Mouse (Mus musculus): ENCODE measurements around the gene Gm10447. TPM values are rescaled to one million over a fixed set of nuclear protein-coding genes. Genes with fewer than 3 reads are reported as not detected.

The Gm10447 gene
- 0.06 and 0.07 TPM in 2 replicates for polyA plus RNA-seq (2015; fragmentation: Nextera tagmentation; extraction: Ambion mirVana)

GRCm38 (mm10) chr11:53456474-53457371 is at the start of gene Gm10447, which contains the start of gene Shroom1:
Gene Gm10447 (minus strand): TSS chr11:53457110.
Gene Shroom1 (plus strand): TSS chr11:53457205.
- ATAC-seq = peak; percentile 89
- 3% methylated on average over 42 of the region's 42 CpGs for WGBS
- no peaks in the 10 kb centered on the region for H3K4me1 ChIP-seq (ENCODE audit: control insufficient read depth, insufficient read depth, low read length)
- peak within 1 kb of the TSS; percentile 63 for H3K4me3 ChIP-seq (ENCODE audit: low read length)
- H3K9me3 ChIP-seq (ENCODE audit: control insufficient read depth, low read length) = no peaks in the 10 kb centered on the region
- H3K27ac ChIP-seq (ENCODE audit: low read length) = no peak within 1 kb of the TSS
- peak within 1 kb of the TSS; percentile 77 for H3K9ac ChIP-seq (ENCODE audit: low read depth, low read length)
- peaks cover 4% of the 10 kb centered on the region; the same call in 1 of the 2 replicates for H3K27me3 ChIP-seq (replicated peaks; ENCODE audit: control insufficient read depth, insufficient read depth, low read length)
- H3K4me2 ChIP-seq (ENCODE audit: low read depth, low read length) = peak within 1 kb of the TSS; percentile 91
- H3K36me3 ChIP-seq (ENCODE audit: control insufficient read depth, insufficient read depth, low read length) = no peaks in the 10 kb centered on the region

GRCm38 (mm10) chr11:53505026-53505663 is 48.2 kb upstream of the Gm10447 start:
- no peak for ATAC-seq

GRCm38 (mm10) chr11:53504376-53504775 is 47.5 kb upstream of the Gm10447 start:
- no peaks in the 10 kb centered on the region for H3K9me3 ChIP-seq (ENCODE audit: control insufficient read depth, low read length)
- H3K4me2 ChIP-seq (ENCODE audit: low read depth, low read length) = no peak overlapping the region
- no peak for ATAC-seq
- H3K36me3 ChIP-seq (ENCODE audit: control insufficient read depth, insufficient read depth, low read length) = no peaks in the 10 kb centered on the region
- no peak overlapping the region for H3K27ac ChIP-seq (ENCODE audit: low read length)
- no peak overlapping the region for H3K9ac ChIP-seq (ENCODE audit: low read depth, low read length)
- H3K27me3 ChIP-seq (replicated peaks; ENCODE audit: control insufficient read depth, insufficient read depth, low read length) = no peaks in the 10 kb centered on the region
- WGBS = 88% methylated on average over 8 of the region's 8 CpGs
- no peak overlapping the region for H3K4me3 ChIP-seq (ENCODE audit: low read length)
- H3K4me1 ChIP-seq (ENCODE audit: control insufficient read depth, insufficient read depth, low read length) = peaks cover 8% of the 10 kb centered on the region; the same call in 1 of the 2 replicates

More at GRCm38 (mm10) chr11:53505026-53505663, 48.2 kb upstream of the Gm10447 start:
- H3K36me3 ChIP-seq (ENCODE audit: control insufficient read depth, insufficient read depth, low read length) = no peaks in the 10 kb centered on the region
- H3K4me1 ChIP-seq (ENCODE audit: control insufficient read depth, insufficient read depth, low read length) = peaks cover 8% of the 10 kb centered on the region; the same call in 1 of the 2 replicates
- H3K9me3 ChIP-seq (ENCODE audit: control insufficient read depth, low read length) = no peaks in the 10 kb centered on the region
- no peak overlapping the region for H3K4me3 ChIP-seq (ENCODE audit: low read length)
- 76% methylated on average over 5 of the region's 5 CpGs for WGBS
- H3K27ac ChIP-seq (ENCODE audit: low read length) = no peak overlapping the region
- H3K27me3 ChIP-seq (replicated peaks; ENCODE audit: control insufficient read depth, insufficient read depth, low read length) = no peaks in the 10 kb centered on the region
- no peak overlapping the region for H3K9ac ChIP-seq (ENCODE audit: low read depth, low read length)
- H3K4me2 ChIP-seq (ENCODE audit: low read depth, low read length) = no peak overlapping the region

- no peak for ATAC-seq
- Histone ChIP-seq H3K27me3 (replicated peaks; ENCODE audit: control insufficient read depth, insufficient read depth, low read length) (no peaks in the 10 kb centered on the region), H3K27ac (ENCODE audit: low read length) (no peak overlapping the region), H3K4me2 (ENCODE audit: low read depth, low read length) (no peak overlapping the region), H3K4me3 (ENCODE audit: low read length) (no peak overlapping the region), H3K9me3 (ENCODE audit: control insufficient read depth, low read length) (no peaks in the 10 kb centered on the region), H3K4me1 (ENCODE audit: control insufficient read depth, insufficient read depth, low read length) (peaks cover 8% of the 10 kb centered on the region; the same call in 1 of the 2 replicates), H3K9ac (ENCODE audit: low read depth, low read length) (no peak overlapping the region), H3K36me3 (ENCODE audit: control insufficient read depth, insufficient read depth, low read length) (no peaks in the 10 kb centered on the region)
- 83% methylated on average over 5 of the region's 5 CpGs for WGBS
These were observed 46.8 kb upstream of the Gm10447 start for GRCm38 (mm10) chr11:53503738-53504137.

GRCm38 (mm10) chr11:53502039-53502765 is 45.3 kb upstream of the Gm10447 start:
- H3K4me2 ChIP-seq (ENCODE audit: low read depth, low read length) = no peak overlapping the region
- H3K9ac ChIP-seq (ENCODE audit: low read depth, low read length) = no peak overlapping the region
- no peaks in the 10 kb centered on the region for H3K36me3 ChIP-seq (ENCODE audit: control insufficient read depth, insufficient read depth, low read length)
- no peak overlapping the region for H3K4me3 ChIP-seq (ENCODE audit: low read length)
- H3K9me3 ChIP-seq (ENCODE audit: control insufficient read depth, low read length) = no peaks in the 10 kb centered on the region
- 79% methylated on average over 8 of the region's 8 CpGs for WGBS
- H3K4me1 ChIP-seq (ENCODE audit: control insufficient read depth, insufficient read depth, low read length) = peaks cover 5% of the 10 kb centered on the region; the same call in 1 of the 2 replicates
- no peak for ATAC-seq
- H3K27me3 ChIP-seq (replicated peaks; ENCODE audit: control insufficient read depth, insufficient read depth, low read length) = no peaks in the 10 kb centered on the region
- no peak overlapping the region for H3K27ac ChIP-seq (ENCODE audit: low read length)

- peak; percentile 53; the same call in 1 of the 2 replicates for ATAC-seq
- Histone ChIP-seq H3K9me3 (ENCODE audit: control insufficient read depth, low read length) (no peaks in the 10 kb centered on the region), H3K4me2 (ENCODE audit: low read depth, low read length) (no peak overlapping the region), H3K4me1 (ENCODE audit: control insufficient read depth, insufficient read depth, low read length) (peaks cover 5% of the 10 kb centered on the region; the same call in 1 of the 2 replicates), H3K27me3 (replicated peaks; ENCODE audit: control insufficient read depth, insufficient read depth, low read length) (no peaks in the 10 kb centered on the region), H3K9ac (ENCODE audit: low read depth, low read length) (no peak overlapping the region), H3K27ac (ENCODE audit: low read length) (no peak overlapping the region), H3K36me3 (ENCODE audit: control insufficient read depth, insufficient read depth, low read length) (no peaks in the 10 kb centered on the region), H3K4me3 (ENCODE audit: low read length) (no peak overlapping the region)
- WGBS = 10% methylated on average over 11 of the region's 11 CpGs
These were observed 43.7 kb upstream of the Gm10447 start for GRCm38 (mm10) chr11:53500569-53500968.

GRCm38 (mm10) chr11:53496946-53497345 is 40.0 kb upstream of the Gm10447 start:
- Histone ChIP-seq H3K4me3 (ENCODE audit: low read length) (no peak overlapping the region), H3K36me3 (ENCODE audit: control insufficient read depth, insufficient read depth, low read length) (no peaks in the 10 kb centered on the region), H3K4me2 (ENCODE audit: low read depth, low read length) (no peak overlapping the region), H3K27me3 (replicated peaks; ENCODE audit: control insufficient read depth, insufficient read depth, low read length) (no peaks in the 10 kb centered on the region), H3K27ac (ENCODE audit: low read length) (no peak overlapping the region), H3K9ac (ENCODE audit: low read depth, low read length) (no peak overlapping the region), H3K4me1 (ENCODE audit: control insufficient read depth, insufficient read depth, low read length) (peaks cover 5% of the 10 kb centered on the region; the same call in 1 of the 2 replicates), H3K9me3 (ENCODE audit: control insufficient read depth, low read length) (no peaks in the 10 kb centered on the region)
- ATAC-seq = no peak
- WGBS = 75% methylated on average over 6 of the region's 6 CpGs

GRCm38 (mm10) chr11:53495417-53495816 is 38.5 kb upstream of the Gm10447 start:
- Histone ChIP-seq H3K4me1 (ENCODE audit: control insufficient read depth, insufficient read depth, low read length) (peaks cover 2% of the 10 kb centered on the region; the same call in 1 of the 2 replicates), H3K27me3 (replicated peaks; ENCODE audit: control insufficient read depth, insufficient read depth, low read length) (no peaks in the 10 kb centered on the region), H3K4me3 (ENCODE audit: low read length) (no peak overlapping the region), H3K4me2 (ENCODE audit: low read depth, low read length) (no peak overlapping the region), H3K9ac (ENCODE audit: low read depth, low read length) (no peak overlapping the region), H3K36me3 (ENCODE audit: control insufficient read depth, insufficient read depth, low read length) (no peaks in the 10 kb centered on the region), H3K9me3 (ENCODE audit: control insufficient read depth, low read length) (no peaks in the 10 kb centered on the region), H3K27ac (ENCODE audit: low read length) (no peak overlapping the region)
- 53% methylated on average over 6 of the region's 6 CpGs for WGBS
- ATAC-seq = no peak

All from intestine, embryonic 16.5 days (tissue).